Mouse (Mus musculus) heart, embryonic 16.5 days (tissue): Measurements from ENCODE around the gene Dmpk. TPM values are rescaled to one million over a fixed set of nuclear protein-coding genes. Genes with fewer than 3 reads are reported as not detected.

Experiments
- ATAC-seq: fragments of 200-750 bp; cut with Nextera tagmentation; replicated peaks from 2 replicates; pipeline ENCODE4 v1.8.0; 2017; ENCODE audit warnings: moderate number of reproducible peaks; ENCODE audit not compliant: insufficient read depth, low FRiP score; ENCODE audit errors: extremely low read depth
- H3K27ac ChIP-seq: fragments of 300-500 bp; sonication (generic); 2 replicates; pipeline ENCODE4 v1.5.1; 2014; ENCODE audit warnings: mild to moderate bottlenecking, low read length, control low read depth, moderate library complexity
- H3K27me3 ChIP-seq: fragments of 300-500 bp; sonication (generic); 2 replicates; pipeline ENCODE4 v1.6.1; 2014; ENCODE audit warnings: low read length, mixed read lengths; ENCODE audit not compliant: control insufficient read depth, insufficient read depth
- H3K36me3 ChIP-seq: fragments of 300-500 bp; sonication (generic); 2 replicates; pipeline ENCODE4 v1.6.1; 2014; ENCODE audit not compliant: control insufficient read depth, insufficient read depth
- H3K4me1 ChIP-seq: fragments of 300-500 bp; sonication (generic); 2 replicates; pipeline ENCODE4 v1.6.1; 2014; ENCODE audit warnings: low read length, mixed read lengths; ENCODE audit not compliant: control insufficient read depth, insufficient read depth
- H3K4me2 ChIP-seq: fragments of 300-500 bp; sonication (generic); 2 replicates; pipeline ENCODE4 v1.6.1; 2014; ENCODE audit warnings: low read depth, mild to moderate bottlenecking, control low read depth, low read length
- H3K4me3 ChIP-seq: fragments of 300-500 bp; sonication (generic); 2 replicates; pipeline ENCODE4 v1.5.1; 2014; ENCODE audit warnings: mild to moderate bottlenecking, control low read depth, low read length
- H3K9ac ChIP-seq: fragments of 300-500 bp; sonication (generic); 2 replicates; pipeline ENCODE4 v1.6.1; 2014; ENCODE audit warnings: low read length, control low read depth
- H3K9me3 ChIP-seq: fragments of 300-500 bp; sonication (generic); replicated peaks from 2 replicates; pipeline ENCODE4 v1.6.1; 2016; ENCODE audit warnings: low read length; ENCODE audit not compliant: control insufficient read depth
- WGBS: fragments of 180-500 bp; shearing (Covaris S2); extraction: QIAGEN DNeasy Blood & Tissue Kit; methylation state at CpG from one replicate; pipeline ENCODE4 v1.1.7; 2014; 5-methylcytosine and 5-hydroxymethylcytosine counted together
- microRNA-seq: library from miRNA; unstranded; fragments of <30 nt; microRNA quantifications from one replicate; pipeline ENCODE4, GENCODE M21; 2017
- polyA plus RNA-seq: library from polyadenylated mRNA; unstranded; fragments of >200 nt; fragmentation: Nextera tagmentation; extraction: Ambion mirVana; gene quantifications from 2 replicates; pipeline ENCODE4 v1.2.1, GENCODE M21; 2015

The Dmpk gene
- polyA plus RNA-seq, 1 experiment from 2014 or later = 85.5 TPM

- WGBS = 42% methylated on average over 5 of the region's 5 CpGs
- H3K4me3 ChIP-seq = no peak overlapping the region
- no peak overlapping the region for H3K27ac ChIP-seq
- no peaks in the 10 kb centered on the region for H3K4me1 ChIP-seq
- H3K9ac ChIP-seq = no peak overlapping the region
- peaks cover 47% of the 10 kb centered on the region for H3K36me3 ChIP-seq
- H3K9me3 ChIP-seq = no peaks in the 10 kb centered on the region
- no peak for ATAC-seq
- no peaks in the 10 kb centered on the region for H3K27me3 ChIP-seq
- H3K4me2 ChIP-seq = no peak overlapping the region
Measured at GRCm38 (mm10) chr7:19137380-19137779, 53.7 kb downstream of the Dmpk start.

Small RNAs within 50 kb of the gene (microRNA-seq; reads per million reads assigned to microRNA genes)
- not detected for gene Mir3100

Other genes with a start within 250 kb of the Dmpk start
- gene Mill2, start 243.9 kb upstream of the Dmpk start, polyA plus RNA-seq = 0.50 and 0.69 TPM in 2 replicates
- 3.5 and 5.7 TPM in 2 replicates for gene Pglyrp1, start 212.5 kb upstream of the Dmpk start, polyA plus RNA-seq
- 21.7 and 23.7 TPM in 2 replicates for gene Ccdc61, start 173.4 kb upstream of the Dmpk start, polyA plus RNA-seq
- 0.64 and 0.82 TPM in 2 replicates for gene Nova2, start 158.0 kb upstream of the Dmpk start, polyA plus RNA-seq
- not detected in 2 replicates for gene Nanos2, start 96.4 kb upstream of the Dmpk start, polyA plus RNA-seq
- gene Mypop, start 92.6 kb upstream of the Dmpk start, polyA plus RNA-seq = 1.8 and 1.9 TPM in 2 replicates
- gene Irf2bp1, start 79.8 kb upstream of the Dmpk start, polyA plus RNA-seq = 12.5 and 12.7 TPM in 2 replicates
- 0.17 and 0.37 TPM in 2 replicates for gene Foxa3, start 60.3 kb upstream of the Dmpk start, polyA plus RNA-seq
- gene Sympk, start 59.5 kb upstream of the Dmpk start, polyA plus RNA-seq = 25.3 and 25.6 TPM in 2 replicates
- gene Rsph6a, start 29.2 kb upstream of the Dmpk start, polyA plus RNA-seq = not detected in 2 replicates
- 12.6 and 14.1 TPM in 2 replicates for gene Dmwd, start 7.6 kb upstream of the Dmpk start, polyA plus RNA-seq
- gene Six5, start 10.7 kb downstream of the Dmpk start, polyA plus RNA-seq = 5.1 and 5.4 TPM in 2 replicates
- 0.38 and 0.64 TPM in 2 replicates for gene Gm4969, start 34.5 kb downstream of the Dmpk start, polyA plus RNA-seq
- 9.8 and 9.9 TPM in 2 replicates for gene Fbxo46, start 36.0 kb downstream of the Dmpk start, polyA plus RNA-seq
- 9.6 and 10.6 TPM in 2 replicates for gene Qpctl, start 65.4 kb downstream of the Dmpk start, polyA plus RNA-seq
- 84.3 and 93.8 TPM in 2 replicates for gene Snrpd2, start 65.9 kb downstream of the Dmpk start, polyA plus RNA-seq
- 104 and 107 TPM in 2 replicates for gene Gipr, start 82.3 kb downstream of the Dmpk start, polyA plus RNA-seq
- gene Eml2, start 92.6 kb downstream of the Dmpk start, polyA plus RNA-seq = 23.5 and 26.2 TPM in 2 replicates
- 2.4 and 2.7 TPM in 2 replicates for gene Gpr4, start 128.7 kb downstream of the Dmpk start, polyA plus RNA-seq
- gene Opa3, start 144.5 kb downstream of the Dmpk start, polyA plus RNA-seq = 40.4 and 41.8 TPM in 2 replicates
- gene Vasp, start 188.0 kb downstream of the Dmpk start, polyA plus RNA-seq = 84.0 and 86.1 TPM in 2 replicates
- 0.11 TPM in 1 of 2 replicates, not detected in the other for gene Ppm1n, start 196.2 kb downstream of the Dmpk start, polyA plus RNA-seq
- 27.4 and 28.5 TPM in 2 replicates for gene Rtn2, start 198.8 kb downstream of the Dmpk start, polyA plus RNA-seq
- 0.24 and 0.34 TPM in 2 replicates for gene Fosb, start 226.2 kb downstream of the Dmpk start, polyA plus RNA-seq